Mouse (Mus musculus) regulatory T cell (primary cell): ENCODE measurements around the gene Prr14.
"Not testable (repeated sequence)": the region's sequence is repeated elsewhere in the genome, so short reads cannot be mapped to it uniquely, and the experiment has no call there.

ENCODE experiments used
- in situ Hi-C: fragments of 300-600 bp; cut with MboI, MseI; formaldehyde crosslinking; loops from one replicate; pipeline ENCODE4 v1.15.1; 2025; ENCODE audit warnings: high pct_unique_total_duplicates

The Prr14 gene

GRCm38 (mm10) chr7:127471646-127472010 lies 12.2 kb downstream of the Prr14 start:
- in situ Hi-C loops, result loop anchor here (10.0 kb wide), 1 partner anchor 823 kb away; the partner anchor contains the start of gene BC017158

- in situ Hi-C loops, result loop anchor here (10.0 kb wide), 1 partner anchor 823 kb away; the partner anchor contains the start of gene BC017158
Observed at GRCm38 (mm10) chr7:127472060-127472459, 12.6 kb downstream of the Prr14 start.

- in situ Hi-C loops, result loop anchor here (10.0 kb wide), 1 partner anchor 821 kb away; the partner anchor contains the start of gene BC017158
Observed at GRCm38 (mm10) chr7:127473705-127474104, 14.3 kb downstream of the Prr14 start.

DNA sequence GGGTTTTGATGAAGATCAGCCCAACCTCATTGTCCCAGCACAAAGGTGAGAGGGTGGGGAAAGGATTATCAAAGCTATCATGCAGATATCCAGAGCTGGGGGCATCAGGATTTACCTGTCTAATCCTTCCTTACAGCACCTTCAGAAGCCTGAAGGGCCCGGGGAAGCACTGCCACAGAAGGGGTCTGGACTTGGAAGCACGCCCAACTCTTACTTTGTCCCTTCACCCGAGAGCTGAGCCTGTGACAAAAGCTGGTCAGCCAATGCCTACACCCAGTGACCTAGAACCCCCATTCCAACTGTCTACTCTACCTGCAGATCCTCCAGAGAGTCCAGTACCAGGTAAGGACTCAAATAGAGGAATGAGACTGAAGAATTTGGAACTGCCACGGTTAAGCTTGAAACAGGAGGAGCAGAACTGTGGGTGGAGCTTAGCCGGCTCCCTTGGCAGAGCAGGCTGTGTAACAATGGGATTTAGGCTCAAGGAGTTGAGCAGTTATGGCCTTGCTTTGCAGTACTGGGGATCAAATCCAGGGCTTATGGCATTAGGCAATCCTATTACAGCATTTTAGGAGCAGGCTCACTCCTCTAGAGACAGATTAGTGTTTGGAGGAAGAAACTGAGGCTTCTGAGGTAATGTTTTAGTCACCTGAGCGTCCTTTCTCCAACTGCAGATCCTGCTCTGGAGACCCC lies 15.1 kb downstream of the Prr14 start:
- in situ Hi-C loops, result loop anchor here (10.0 kb wide), 1 partner anchor 820 kb away; the partner anchor contains the start of gene BC017158

- in situ Hi-C loops, result loop anchor here (10.0 kb wide), 1 partner anchor 820 kb away; the partner anchor contains the start of gene BC017158
Observed at GRCm38 (mm10) chr7:127475186-127475740, 15.9 kb downstream of the Prr14 start.

- in situ Hi-C loops, result loop anchor here (10.0 kb wide), 1 partner anchor 818 kb away; the partner anchor contains the start of gene BC017158
Observed at GRCm38 (mm10) chr7:127476336-127476735, 16.9 kb downstream of the Prr14 start.

DNA sequence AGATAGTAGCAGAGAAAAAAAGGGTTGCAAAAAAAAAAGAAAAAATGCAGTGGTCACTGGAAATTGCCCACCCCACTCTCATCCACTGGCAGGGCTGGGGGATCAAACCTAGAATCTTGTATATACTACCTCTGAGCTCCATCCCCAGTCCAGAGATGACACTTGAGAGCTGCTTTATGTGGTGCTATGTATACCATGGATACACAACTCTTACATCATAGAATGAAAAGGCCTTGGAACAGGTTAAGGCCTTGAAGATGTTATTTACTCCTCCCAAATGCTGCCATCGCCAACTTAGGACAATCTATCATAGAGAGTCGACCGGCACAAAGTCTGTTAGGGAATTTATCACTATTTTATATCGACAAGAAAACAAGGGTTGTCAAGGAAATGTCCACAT lies 17.4 kb downstream of the Prr14 start:
- in situ Hi-C loops, result loop anchor here (10.0 kb wide), 1 partner anchor 818 kb away; the partner anchor contains the start of gene BC017158

DNA sequence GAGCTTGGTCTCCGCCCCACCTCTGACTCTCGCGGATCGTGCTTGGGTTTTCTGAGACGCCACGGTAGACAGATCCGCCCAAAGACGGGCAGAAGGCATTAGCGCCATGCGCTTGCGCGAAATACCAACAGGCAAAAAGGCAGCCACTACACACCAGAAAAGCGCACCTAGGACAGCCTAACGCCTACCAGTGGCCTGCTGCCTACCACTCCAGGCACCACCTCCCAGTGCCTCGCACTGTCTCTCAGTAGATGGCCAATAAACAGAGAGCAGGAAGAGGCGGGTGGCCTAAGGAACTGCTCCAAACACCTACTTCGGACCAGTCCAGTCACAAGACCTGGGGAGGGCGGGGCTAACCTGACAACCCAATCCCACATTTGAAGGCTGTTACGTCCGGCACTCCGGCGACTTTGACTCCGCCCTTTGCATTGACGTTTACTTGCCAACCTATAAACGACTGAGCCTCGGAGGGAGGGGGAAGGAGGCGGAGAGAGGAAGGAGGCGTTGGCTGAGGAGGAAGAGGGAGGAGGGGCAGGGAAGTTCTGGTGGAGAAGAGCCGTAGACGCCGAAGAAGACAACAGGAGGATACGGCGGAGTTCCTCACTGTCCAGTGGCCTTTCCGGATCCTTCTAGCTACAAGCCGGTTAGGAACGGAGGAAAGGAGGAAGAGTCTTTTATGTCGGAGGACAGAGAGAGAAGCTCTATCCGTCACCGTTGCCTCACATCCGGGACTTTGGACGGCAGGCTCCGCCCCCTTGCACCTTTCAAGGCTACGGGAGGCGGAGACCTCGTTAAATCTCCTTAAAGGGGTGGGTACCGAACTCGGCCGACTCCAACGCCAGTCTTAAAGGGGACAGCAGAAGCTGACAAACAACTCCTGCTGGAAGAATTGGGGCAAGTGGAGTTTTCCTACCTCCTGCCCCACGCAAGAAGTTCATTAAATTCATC lies 18.6 kb downstream of the Prr14 start:
- in situ Hi-C loops, result loop anchor here (10.0 kb wide), 1 partner anchor 817 kb away; the partner anchor contains the start of gene BC017158

- in situ Hi-C loops, result loop anchor here (10.0 kb wide), 1 partner anchor 816 kb away; the partner anchor contains the start of gene BC017158
Observed at GRCm38 (mm10) chr7:127478635-127479317, 19.4 kb downstream of the Prr14 start, which contains the start of gene Fbrs. Fbrs (plus strand) TSS chr7:127479199.

- in situ Hi-C loops, result loop anchor here (10.0 kb wide), 1 partner anchor 815 kb away; the partner anchor contains the start of gene BC017158
Observed at GRCm38 (mm10) chr7:127479318-127480225, 20.2 kb downstream of the Prr14 start.

DNA sequence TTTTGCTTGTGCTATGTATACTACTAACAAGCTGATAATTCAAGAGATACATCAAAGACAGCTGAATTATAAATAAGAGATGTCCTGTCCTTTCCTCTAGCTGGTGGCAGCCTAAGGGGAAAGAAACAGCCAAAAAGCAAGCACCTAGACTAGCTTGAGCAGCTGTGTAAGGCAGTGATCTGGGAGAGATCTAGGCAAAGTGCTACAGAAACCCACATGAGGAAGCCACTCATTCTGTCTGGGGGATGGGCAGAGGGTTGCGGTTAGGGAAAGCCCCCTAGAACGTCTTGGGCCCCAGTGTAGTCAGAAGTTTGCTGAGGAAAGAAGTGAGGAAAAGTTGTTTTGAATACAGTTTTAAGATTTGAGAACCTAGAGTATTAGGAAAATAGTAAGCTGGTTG lies 20.9 kb downstream of the Prr14 start:
- in situ Hi-C loops, result no loop called here

GRCm38 (mm10) chr7:127485416-127485815 lies 26.0 kb downstream of the Prr14 start:
- in situ Hi-C loops, result no loop called here

- in situ Hi-C loops, result not testable (repeated sequence)
Observed at GRCm38 (mm10) chr7:127488364-127488763, 29.0 kb downstream of the Prr14 start.

DNA sequence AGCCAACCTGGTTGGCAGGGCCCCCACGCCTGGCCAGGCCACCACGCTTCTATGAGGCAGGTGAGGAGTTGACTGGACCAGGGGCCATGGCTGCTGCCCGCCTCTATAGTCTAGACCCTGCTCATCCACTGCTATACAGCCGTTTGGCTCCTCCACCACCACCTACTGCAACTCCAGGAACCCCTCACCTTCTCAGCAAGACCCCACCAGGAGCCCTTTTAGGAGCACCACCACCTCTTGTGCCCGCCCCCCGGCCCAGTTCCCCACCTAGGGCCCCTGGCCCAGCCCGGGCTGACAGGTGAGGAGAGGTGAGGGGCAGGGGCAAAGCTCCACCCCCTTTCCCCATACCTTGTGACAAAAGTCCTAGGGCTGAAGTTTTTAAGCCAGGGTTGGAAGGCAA lies 30.6 kb downstream of the Prr14 start:
- in situ Hi-C loops, result no loop called here

DNA sequence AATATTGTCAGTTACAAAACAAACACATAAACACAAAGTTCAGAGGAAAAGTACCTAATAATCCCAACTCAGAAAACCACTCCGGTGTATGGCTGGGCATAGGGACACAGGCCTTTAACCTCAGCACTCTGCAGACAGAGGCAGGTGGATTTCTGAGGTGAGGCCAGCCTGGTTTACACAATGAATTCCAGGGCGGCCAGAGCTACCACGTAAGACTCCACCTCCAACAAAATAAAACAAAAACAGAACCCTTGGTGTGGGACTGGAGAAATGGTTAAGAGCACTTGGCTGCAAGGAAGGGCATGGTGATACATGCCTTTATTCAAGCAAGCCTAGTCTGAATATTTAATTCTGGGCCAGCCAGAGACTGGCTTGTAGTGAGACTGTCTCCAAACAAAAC lies 32.4 kb downstream of the Prr14 start:
- in situ Hi-C loops, result no loop called here

DNA sequence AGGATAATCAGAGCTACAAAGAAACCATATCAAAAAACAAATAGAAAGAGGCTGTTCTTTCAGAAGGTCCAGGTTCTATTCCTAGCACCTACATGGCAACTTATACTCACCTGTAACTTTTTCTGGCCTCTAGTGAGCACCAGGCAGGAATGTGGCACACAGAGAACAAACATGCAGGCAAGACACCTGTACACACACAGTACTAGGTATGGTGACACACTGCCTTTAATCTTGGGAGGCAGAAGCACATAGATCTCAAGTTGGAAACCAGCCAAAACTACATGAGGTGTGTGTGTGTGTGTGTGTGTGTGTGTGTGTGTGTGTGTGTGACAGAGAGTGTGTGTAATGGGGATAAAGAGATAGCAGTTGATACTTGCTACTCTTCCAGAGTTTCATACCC lies 35.2 kb downstream of the Prr14 start:
- in situ Hi-C loops, result loop anchor here (5.0 kb wide), 1 partner anchor 132 kb away; no protein-coding TSS in a partner anchor

GRCm38 (mm10) chr7:127497382-127497781 lies 38.0 kb downstream of the Prr14 start:
- in situ Hi-C loops, result loop anchor here (5.0 kb wide), 1 partner anchor 135 kb away; no protein-coding TSS in a partner anchor

DNA sequence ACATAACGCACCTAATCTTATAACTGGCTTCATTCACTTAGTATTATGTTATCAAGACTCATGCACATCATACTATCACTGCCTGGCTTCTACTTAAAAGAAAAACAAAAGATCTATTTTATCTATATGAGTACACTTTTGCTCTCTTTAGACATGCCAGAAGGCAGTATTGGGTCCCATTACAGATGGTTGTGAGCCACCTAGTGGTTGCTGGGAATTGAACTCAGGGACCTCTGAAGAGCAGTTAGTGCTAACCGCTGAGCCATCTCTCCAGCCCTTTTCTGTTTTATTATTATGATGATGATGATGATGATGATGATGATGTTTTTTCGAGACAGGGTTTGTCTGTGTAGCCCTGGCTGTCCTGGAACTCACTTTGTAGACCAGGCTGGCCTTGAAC lies 39.0 kb downstream of the Prr14 start:
- in situ Hi-C loops, result loop anchor here (5.0 kb wide), 1 partner anchor 136 kb away; no protein-coding TSS in a partner anchor

DNA sequence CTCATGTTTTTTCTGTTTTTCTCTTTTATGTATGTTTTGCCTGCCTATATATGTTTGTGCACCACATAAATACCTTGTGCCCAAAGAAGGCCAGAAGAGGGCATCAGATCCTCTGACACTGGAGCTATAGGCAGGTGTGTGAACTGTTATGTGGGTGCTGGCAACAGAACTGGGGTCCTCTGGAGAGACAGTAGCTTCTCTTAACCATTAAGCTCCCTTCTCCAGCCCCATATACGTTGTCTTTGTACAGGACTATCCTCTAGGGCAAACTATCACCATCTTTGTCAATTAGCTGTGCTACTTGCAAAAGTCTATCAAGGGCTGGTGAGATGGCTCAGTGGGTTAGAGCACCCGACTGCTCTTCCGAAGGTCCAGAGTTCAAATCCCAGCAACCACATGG lies 48.9 kb downstream of the Prr14 start:
- in situ Hi-C loops, result loop anchor here (5.0 kb wide), 1 partner anchor 71 kb away; no protein-coding TSS in a partner anchor
